ENCODE assay signal across 8 mouse cellular contexts in genomic region chr7:75739075-75739725, GRCm38 (mm10).
DNase-seq lines count a peak whose midpoint lies in the region; ATAC-seq and TF ChIP-seq lines count a peak whose summit lies in the region.

No protein-coding gene starts in this region.

- no peak overlapping the region for H3K4me3 ChIP-seq in intestine, embryonic 16.5 days (ENCODE audit: low read length)
- no peak overlapping the region for H3K4me3 ChIP-seq in midbrain, embryonic 11.5 days (ENCODE audit: low read depth, low read length)
- no peak overlapping the region for H3K4me3 ChIP-seq in small intestine, adult 2 months (ENCODE audit: low read depth, low read length)

- 44% methylated on average over 10 of the region's 10 CpGs for WGBS in intestine, embryonic 16.5 days
- WGBS in midbrain, embryonic 11.5 days, result 59% methylated on average over 10 of the region's 10 CpGs
- 53% methylated on average over 10 of the region's 10 CpGs for WGBS in small intestine, adult 2 months

- H3K9me3 ChIP-seq in intestine, embryonic 16.5 days (ENCODE audit: control insufficient read depth, low read length), result no peaks in the 10 kb centered on the region
- no peaks in the 10 kb centered on the region for H3K9me3 ChIP-seq in midbrain, embryonic 11.5 days (ENCODE audit: control insufficient read depth, low read length)

- TF ChIP-seq POLR2A in small intestine, adult 2 months (IDR thresholded peaks at IDR 0.05; ENCODE audit: low read depth, low read length), result no peak

- peak; percentile 95 for ATAC-seq in granulocyte monocyte progenitor cell, adult 5-6 weeks (replicated peaks; ENCODE audit: poor library complexity, severe bottlenecking)
- peak; percentile 87 for ATAC-seq in intestine, embryonic 16.5 days
- ATAC-seq in midbrain, embryonic 11.5 days (ENCODE audit: low FRiP score), result peak; percentile 83

- intact Hi-C loops in left cerebral cortex, postnatal 36 days (cut with DNase I), result loop anchor here (1.0 to 10.0 kb wide), 2 partner anchors 141 to 174 kb away; no protein-coding TSS in a partner anchor

- H3K36me3 ChIP-seq in intestine, embryonic 16.5 days (ENCODE audit: control insufficient read depth, insufficient read depth, low read length), result peaks cover 8% of the 10 kb centered on the region
- H3K36me3 ChIP-seq in midbrain, embryonic 11.5 days (ENCODE audit: control insufficient read depth, insufficient read depth, low read length), result peaks cover 2% of the 10 kb centered on the region; the same call in 1 of the 2 replicates
- peaks cover 66% of the 10 kb centered on the region for H3K36me3 ChIP-seq in small intestine, adult 2 months (ENCODE audit: control insufficient read depth, insufficient read depth, low read length)

- DNase-seq in gastrocnemius, adult 18-20 months (ENCODE audit: low spot score), result peak; percentile 64
- no peak for DNase-seq in gastrocnemius, adult 8-10 months (ENCODE audit: low spot score in 2 of 2)
- peak; percentile 81 for DNase-seq in embryo, embryonic 10.5 days (ENCODE audit: low spot score)
- peak; percentile 54 to 55 for DNase-seq in left cerebral cortex, postnatal 36 days (ENCODE audit: low spot score in 2 of 2)
- DNase-seq in midbrain, embryonic 11.5 days (ENCODE audit: low spot score, missing footprints), result peak; percentile 92

- H3K4me2 ChIP-seq in intestine, embryonic 16.5 days (ENCODE audit: low read depth, low read length), result no peak overlapping the region
- no peak overlapping the region for H3K4me2 ChIP-seq in midbrain, embryonic 11.5 days

- peak; percentile 91; the same call in 1 of the 2 replicates for TF ChIP-seq CTCF in small intestine, adult 2 months (IDR thresholded peaks at IDR 0.05; ENCODE audit: extremely low read depth, insufficient read length, insufficient replicate concordance, low read depth, low read length)

- no peaks in the 10 kb centered on the region for H3K4me1 ChIP-seq in intestine, embryonic 16.5 days (ENCODE audit: control insufficient read depth, insufficient read depth, low read length)
- H3K4me1 ChIP-seq in midbrain, embryonic 11.5 days (ENCODE audit: control insufficient read depth, insufficient read depth, low read length), result no peaks in the 10 kb centered on the region
- H3K4me1 ChIP-seq in small intestine, adult 2 months (ENCODE audit: control insufficient read depth, insufficient read depth, insufficient read length, low read length), result no peaks in the 10 kb centered on the region

- no peaks in the 10 kb centered on the region for H3K27me3 ChIP-seq in intestine, embryonic 16.5 days (replicated peaks; ENCODE audit: control insufficient read depth, insufficient read depth, low read length)
- H3K27me3 ChIP-seq in midbrain, embryonic 11.5 days (ENCODE audit: control insufficient read depth, insufficient read depth, low read length), result no peaks in the 10 kb centered on the region
- H3K27me3 ChIP-seq in small intestine, adult 2 months (ENCODE audit: control insufficient read depth, insufficient read depth, low read length), result no peaks in the 10 kb centered on the region

- H3K9ac ChIP-seq in intestine, embryonic 16.5 days (ENCODE audit: low read depth, low read length), result no peak overlapping the region
- no peak overlapping the region for H3K9ac ChIP-seq in midbrain, embryonic 11.5 days (ENCODE audit: low read length)

- H3K27ac ChIP-seq in intestine, embryonic 16.5 days (ENCODE audit: low read length), result no peak overlapping the region
- no peak overlapping the region for H3K27ac ChIP-seq in midbrain, embryonic 11.5 days (ENCODE audit: low read depth, low read length)
- no peak overlapping the region for H3K27ac ChIP-seq in small intestine, adult 2 months (ENCODE audit: insufficient read depth, low read depth, low read length)

Comparison
In these comparisons a context has a peak if more than half of its experiments do, and no peak if none do; other contexts are left out.
1. DNase-seq: peak in gastrocnemius, adult 18-20 months (single experiment), embryo, embryonic 10.5 days (single experiment), left cerebral cortex, postnatal 36 days (2 of 2) and midbrain, embryonic 11.5 days (single experiment); none in gastrocnemius, adult 8-10 months (0 of 2).
2. Peak in every context shown above with its lines, with median percentiles within 50 percentile points of each other: ATAC-seq.